Mouse (Mus musculus) lung, postnatal 0 days (tissue): ENCODE data around the gene Scmh1.

ENCODE experiments used
- CTCF ChIP-seq: IDR thresholded peaks from 2 replicates; pipeline ENCODE4 v1.5.1; 2016; ENCODE audit warnings: antibody characterized with exemption, mild to moderate bottlenecking
- EP300 ChIP-seq: IDR thresholded peaks from 2 replicates; pipeline ENCODE4 v1.6.1; 2016; ENCODE audit warnings: antibody characterized with exemption, mild to moderate bottlenecking, control low read depth

- TF ChIP-seq CTCF (no peak), EP300 (no peak)
Observed at GRCm38 (mm10) chr4:120472946-120473345, 67.9 kb downstream of the Scmh1 start.
